Mouse (Mus musculus) liver, embryonic 14.5 days (tissue): ENCODE results near the gene Apip. TPM values are rescaled to one million over a fixed set of nuclear protein-coding genes. Genes with fewer than 3 reads are reported as not detected.

Experiments
- ATAC-seq: fragments of 200-750 bp; cut with Nextera tagmentation; 2 replicates; pipeline ENCODE4 v1.8.0; 2017; ENCODE audit warnings: moderate number of reproducible peaks, mild to moderate bottlenecking, moderate library complexity; ENCODE audit not compliant: insufficient read depth
- DNase-seq, 3 experiments: peaks; one replicate each; pipeline ENCODE4 v3.0.0-alpha.2; 2012 to 2013; ENCODE audit warnings: low read depth in 3 of 3, low spot score in 3 of 3
- H3K27ac ChIP-seq: fragments of 300-500 bp; sonication (generic); 2 replicates; pipeline ENCODE4 v1.5.1; 2014; ENCODE audit warnings: moderate library complexity, mild to moderate bottlenecking, control low read depth, inconsistent platforms
- H3K27me3 ChIP-seq: fragments of 300-500 bp; sonication (generic); 2 replicates; pipeline ENCODE4 v1.6.1; 2014; ENCODE audit warnings: mild to moderate bottlenecking, low read length, moderate library complexity; ENCODE audit not compliant: control insufficient read depth, insufficient read depth
- H3K36me3 ChIP-seq: fragments of 300-500 bp; sonication (generic); replicated peaks from 2 replicates; pipeline ENCODE4 v1.6.1; 2014; ENCODE audit warnings: low read depth; ENCODE audit not compliant: control insufficient read depth, insufficient read depth
- H3K4me1 ChIP-seq, 2 experiments: fragments of 200-500 bp in 1 of 2; fragments of 300-500 bp in 1 of 2; sonication (generic) in 1 of 2; replicated peaks; 2 replicates each; pipeline ENCODE4 v1.6.1; 2012 to 2014; ENCODE audit warnings: antibody characterized with exemption in 1 of 2, inconsistent platforms in 1 of 2, low read length in 1 of 2; ENCODE audit not compliant: control insufficient read depth in 2 of 2, insufficient read depth in 2 of 2
- H3K4me2 ChIP-seq: fragments of 300-500 bp; sonication (generic); 2 replicates; pipeline ENCODE4 v1.6.1; 2014; ENCODE audit warnings: low read depth, mild to moderate bottlenecking, control low read depth, moderate library complexity
- H3K4me3 ChIP-seq, 2 experiments: fragments of 200-500 bp in 1 of 2; fragments of 300-500 bp in 1 of 2; sonication (generic) in 1 of 2; 2 replicates each; pipeline ENCODE4 v1.5.1; 2012 to 2014; ENCODE audit warnings: low read depth in 2 of 2, low read length in 2 of 2, mild to moderate bottlenecking in 2 of 2, control low read depth in 1 of 2, inconsistent platforms in 1 of 2, moderate library complexity in 1 of 2; ENCODE audit not compliant: insufficient read depth in 1 of 2
- H3K9ac ChIP-seq: fragments of 300-500 bp; sonication (generic); replicated peaks from 2 replicates; pipeline ENCODE4 v1.6.1; 2014; ENCODE audit warnings: mild to moderate bottlenecking, control low read depth, moderate library complexity
- H3K9me3 ChIP-seq: fragments of 300-500 bp; sonication (generic); 2 replicates; pipeline ENCODE4 v1.6.1; 2016; ENCODE audit warnings: low read length, mixed read lengths; ENCODE audit not compliant: control insufficient read depth
- CTCF ChIP-seq: IDR thresholded peaks from 2 replicates; pipeline ENCODE4 v1.5.1; 2016; ENCODE audit warnings: antibody characterized with exemption, low read depth, control low read depth
- EP300 ChIP-seq: IDR thresholded peaks from 2 replicates; pipeline ENCODE4 v1.6.1; 2016; ENCODE audit warnings: antibody characterized with exemption, low read depth
- WGBS: fragments of 180-500 bp; shearing (Covaris S2); extraction: QIAGEN DNeasy Blood & Tissue Kit; methylation state at CpG from one replicate; pipeline ENCODE4 v1.1.7; 2014; ENCODE audit not compliant: insufficient replicate concordance; 5-methylcytosine and 5-hydroxymethylcytosine counted together
- polyA plus RNA-seq, 2 experiments: library from polyadenylated mRNA; depleted of rRNA in 1 of 2; stranded (reverse) in 1 of 2; unstranded in 1 of 2; fragments of >200 nt; fragmentation: Nextera tagmentation in 1 of 2; extraction: Ambion mirVana in 1 of 2; gene quantifications; 2 replicates each; pipeline versions ENCODE4 v1.2.1 to v1.2.3; 2012 to 2014

The Apip gene
- polyA plus RNA-seq, 2 experiments = 24.4 to 46.0 TPM

- Histone ChIP-seq H3K4me2 (no peak overlapping the region), H3K27me3 (no peaks in the 10 kb centered on the region), H3K27ac (no peak overlapping the region), H3K9me3 (no peaks in the 10 kb centered on the region), H3K9ac (no peak overlapping the region), H3K36me3 (no peaks in the 10 kb centered on the region; the same call in 1 of the 2 replicates), H3K4me1 (no peaks in the 10 kb centered on the region), H3K4me3 (no peak overlapping the region)
- 58% methylated on average over 5 of the region's 5 CpGs for WGBS
- no peak for ATAC-seq
- DNase-seq = no peak
- TF ChIP-seq CTCF = no peak
- no peak for TF ChIP-seq EP300
These were observed 8.2 kb downstream of the Apip start for GRCm38 (mm10) chr2:103081706-103082105.

- no peak overlapping the region for H3K4me3 ChIP-seq
- DNase-seq (no peak), ATAC-seq (no peak)
- H3K4me2 ChIP-seq = no peak overlapping the region
- no peaks in the 10 kb centered on the region for H3K4me1 ChIP-seq
- no peaks in the 10 kb centered on the region for H3K27me3 ChIP-seq
- no peaks in the 10 kb centered on the region for H3K9me3 ChIP-seq
- no peak overlapping the region for H3K27ac ChIP-seq
- 78% methylated on average over 7 of the region's 7 CpGs for WGBS
- no peaks in the 10 kb centered on the region; the same call in 1 of the 2 replicates for H3K36me3 ChIP-seq
- TF ChIP-seq EP300 (no peak), CTCF (no peak)
- H3K9ac ChIP-seq = no peak overlapping the region
These were observed 9.4 kb downstream of the Apip start for GRCm38 (mm10) chr2:103082853-103083252.

DNA sequence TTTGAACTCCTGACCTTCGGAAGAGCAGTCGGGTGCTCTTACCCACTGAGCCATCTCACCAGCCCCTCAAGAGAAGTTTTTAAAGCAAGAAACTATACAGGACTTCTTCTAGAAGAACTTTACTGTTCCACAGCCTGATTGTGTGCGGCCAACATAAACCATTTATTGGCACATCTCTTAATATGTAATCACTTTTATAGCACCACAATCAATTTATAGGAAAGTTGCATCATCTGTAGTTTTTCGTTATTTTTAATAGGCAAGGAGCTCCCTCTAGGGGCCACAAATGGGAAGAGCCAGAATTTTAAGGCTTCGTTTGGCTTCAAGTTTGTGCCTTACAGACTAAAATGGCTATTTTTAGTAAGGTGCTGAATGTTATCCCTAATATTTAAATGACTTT lies 11.0 kb downstream of the Apip start:
- no peak overlapping the region for H3K9ac ChIP-seq
- TF ChIP-seq CTCF (peak; percentile 57; the same call in 1 of the 2 replicates), EP300 (no peak)
- H3K4me3 ChIP-seq = no peak overlapping the region
- 51% methylated on average over 5 of the region's 5 CpGs for WGBS
- H3K9me3 ChIP-seq = no peaks in the 10 kb centered on the region
- ATAC-seq (no peak), DNase-seq (no peak)
- no peak overlapping the region for H3K27ac ChIP-seq
- no peak overlapping the region for H3K4me2 ChIP-seq
- no peaks in the 10 kb centered on the region for H3K27me3 ChIP-seq
- peaks cover 3% of the 10 kb centered on the region for H3K36me3 ChIP-seq
- no peaks in the 10 kb centered on the region for H3K4me1 ChIP-seq

- WGBS = 70% methylated on average over 10 of the region's 10 CpGs
- H3K4me3 ChIP-seq = no peak overlapping the region
These were observed 12.2 kb downstream of the Apip start for GRCm38 (mm10) chr2:103085633-103086032.

DNA sequence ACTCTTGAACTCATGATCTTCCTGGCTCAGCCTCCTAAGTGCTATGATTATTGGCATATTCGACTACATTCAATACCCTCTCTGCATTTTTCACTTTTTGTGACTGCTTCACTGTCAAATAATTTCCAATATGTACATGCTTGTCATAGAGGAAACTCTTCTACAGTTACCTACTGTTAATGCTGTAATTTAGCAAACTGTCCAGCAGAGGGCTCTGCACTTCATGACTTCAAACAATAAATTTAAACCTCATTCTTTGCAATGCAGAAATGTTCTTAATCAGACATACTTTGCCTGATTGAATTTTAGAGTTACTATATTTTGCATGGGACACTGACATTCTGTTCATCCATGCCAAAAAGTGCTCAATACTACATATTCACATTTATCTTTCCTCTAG lies 13.0 kb downstream of the Apip start:
- DNase-seq (peak in 1 of 3 experiments; percentile 24), ATAC-seq (no peak)
- Histone ChIP-seq H3K9me3 (no peaks in the 10 kb centered on the region), H3K27me3 (no peaks in the 10 kb centered on the region), H3K36me3 (peaks cover 3% of the 10 kb centered on the region), H3K4me2 (no peak overlapping the region), H3K9ac (no peak overlapping the region), H3K4me3 (no peak overlapping the region), H3K27ac (no peak overlapping the region), H3K4me1 (no peaks in the 10 kb centered on the region)
- TF ChIP-seq CTCF (peak; percentile 68), EP300 (no peak)
- WGBS = 3% methylated on average over 1 of the region's 1 CpGs

More at GRCm38 (mm10) chr2:103085633-103086032, 12.2 kb downstream of the Apip start:
- no peak for DNase-seq
- Histone ChIP-seq H3K36me3 (peaks cover 3% of the 10 kb centered on the region), H3K27me3 (no peaks in the 10 kb centered on the region), H3K9ac (no peak overlapping the region), H3K4me2 (no peak overlapping the region), H3K4me1 (no peaks in the 10 kb centered on the region), H3K27ac (no peak overlapping the region), H3K9me3 (no peaks in the 10 kb centered on the region)
- TF ChIP-seq EP300 = no peak
- no peak for TF ChIP-seq CTCF
- no peak for ATAC-seq
